Mouse (Mus musculus): Measurements from ENCODE around the gene Tmem163. TPM values are rescaled to one million over a fixed set of nuclear protein-coding genes. Genes with fewer than 3 reads are reported as not detected.
A peak's percentile ranks its signal among the peaks of the same experiment; 100 is the strongest.

The Tmem163 gene
- total RNA-seq, 1 experiment from 2014 or later, result not detected

DNA sequence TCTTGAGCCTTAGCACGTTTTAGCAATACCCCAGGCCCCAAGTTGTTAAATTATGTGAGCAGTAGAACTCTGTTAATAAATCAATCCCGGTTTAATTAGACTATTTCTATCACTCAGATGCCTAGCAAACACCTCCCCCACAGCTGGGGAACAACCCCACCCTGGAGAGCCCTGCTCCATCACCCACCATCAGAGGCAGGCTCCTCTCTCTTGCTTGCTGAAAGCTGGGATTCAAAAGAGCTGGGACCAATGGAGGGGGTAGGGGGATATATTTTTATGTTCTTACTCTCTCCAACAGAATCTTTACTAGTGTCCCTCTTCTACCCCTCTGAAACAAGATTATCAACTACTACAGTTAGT is 122.9 kb downstream of the Tmem163 start:
- DNase-seq, result no peak

GRCm38 (mm10) chr1:127555822-127556485 is 123.4 kb downstream of the Tmem163 start:
- DNase-seq, result no peak

DNA sequence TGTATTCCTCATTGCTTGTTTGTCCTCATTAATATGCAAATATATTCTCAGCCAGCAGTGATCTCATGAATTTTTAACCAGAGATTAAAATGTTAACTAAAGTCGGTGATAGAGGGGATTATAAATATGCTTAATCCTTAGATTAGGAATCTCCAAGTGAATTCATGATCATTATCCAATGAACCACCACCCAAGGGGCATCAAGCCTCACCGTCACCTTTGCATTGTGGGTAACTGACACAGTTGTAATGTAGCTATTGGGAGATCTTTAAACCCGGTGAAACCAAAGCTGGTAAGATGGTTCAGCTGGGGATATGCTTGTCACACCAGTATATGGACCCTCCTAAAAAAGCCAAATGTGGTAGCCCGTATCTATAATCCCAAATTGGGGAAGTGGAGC is 131.3 kb downstream of the Tmem163 start:
- DNase-seq, result no peak

- DNase-seq, result no peak
Measured at GRCm38 (mm10) chr1:127542756-127543155, 136.6 kb downstream of the Tmem163 start.

- DNase-seq, result no peak
Measured at GRCm38 (mm10) chr1:127541931-127542330, 137.4 kb downstream of the Tmem163 start.

DNA sequence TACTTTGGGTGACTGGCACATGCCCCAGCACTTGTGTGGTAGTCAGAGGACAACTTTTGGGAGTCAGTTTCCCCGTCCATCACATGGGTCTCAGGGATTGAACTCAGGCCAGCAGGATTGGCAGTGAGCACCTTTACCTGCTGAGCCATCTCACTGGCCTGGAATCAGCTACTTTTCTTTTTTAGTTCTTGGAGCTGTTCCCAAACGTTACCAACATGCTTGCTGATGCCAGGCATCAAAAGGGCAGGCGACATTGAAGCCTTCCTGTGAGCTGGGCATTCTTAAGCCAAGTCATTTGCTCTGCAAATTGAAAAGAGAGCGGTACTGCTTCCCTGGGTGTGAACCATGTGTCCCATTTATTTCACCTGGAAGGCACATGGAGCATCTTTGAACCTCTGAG is 137.8 kb downstream of the Tmem163 start:
- DNase-seq, result no peak

GRCm38 (mm10) chr1:127537204-127538038 is 141.9 kb downstream of the Tmem163 start:
- no peak for DNase-seq

- DNase-seq, result no peak
Measured at GRCm38 (mm10) chr1:127536448-127536847, 142.9 kb downstream of the Tmem163 start.

DNA sequence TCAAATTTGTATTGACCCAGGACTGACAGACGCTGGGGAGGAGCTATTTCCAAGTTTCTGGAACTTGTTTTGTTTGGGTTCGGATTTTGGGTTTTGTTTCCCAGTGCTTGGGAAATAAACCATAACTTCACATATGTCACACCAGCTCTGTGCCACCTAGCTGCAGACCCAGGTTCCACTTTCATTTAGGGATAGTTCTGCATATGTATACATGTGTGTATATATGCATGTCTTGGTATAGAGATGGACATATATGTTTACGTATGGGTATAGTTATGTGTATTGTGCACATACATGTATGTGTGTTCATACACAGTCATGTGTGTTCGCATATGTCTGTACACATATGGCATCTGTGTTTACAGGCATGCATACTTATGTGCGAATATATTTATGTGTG is 147.6 kb downstream of the Tmem163 start:
- no peak for DNase-seq

- DNase-seq, result no peak
Measured at GRCm38 (mm10) chr1:127530849-127531580, 148.3 kb downstream of the Tmem163 start.

- no peak for DNase-seq
Measured at GRCm38 (mm10) chr1:127523364-127523763, 156.0 kb downstream of the Tmem163 start.

GRCm38 (mm10) chr1:127514888-127515287 is 164.5 kb downstream of the Tmem163 start:
- DNase-seq, result no peak

DNA sequence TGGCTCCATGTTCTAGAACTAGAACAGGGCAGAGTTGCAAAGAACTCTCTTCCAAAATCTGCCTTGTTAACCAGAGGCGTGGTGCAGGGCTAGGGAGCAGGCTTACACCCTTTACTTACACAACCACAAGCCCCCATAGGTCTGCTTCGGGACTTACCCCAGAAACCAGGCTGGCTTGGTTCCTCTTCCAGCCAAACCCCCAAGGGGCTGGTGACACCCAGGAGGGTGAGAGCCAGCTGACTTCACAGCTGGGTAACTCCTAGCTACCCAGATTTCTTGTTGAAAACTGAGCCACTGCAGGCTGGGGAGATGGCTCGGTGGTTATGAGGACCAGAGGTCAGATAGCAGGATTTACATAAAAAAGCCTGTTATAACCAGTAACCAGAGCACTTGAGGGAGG is 164.9 kb downstream of the Tmem163 start:
- DNase-seq, result no peak

DNA sequence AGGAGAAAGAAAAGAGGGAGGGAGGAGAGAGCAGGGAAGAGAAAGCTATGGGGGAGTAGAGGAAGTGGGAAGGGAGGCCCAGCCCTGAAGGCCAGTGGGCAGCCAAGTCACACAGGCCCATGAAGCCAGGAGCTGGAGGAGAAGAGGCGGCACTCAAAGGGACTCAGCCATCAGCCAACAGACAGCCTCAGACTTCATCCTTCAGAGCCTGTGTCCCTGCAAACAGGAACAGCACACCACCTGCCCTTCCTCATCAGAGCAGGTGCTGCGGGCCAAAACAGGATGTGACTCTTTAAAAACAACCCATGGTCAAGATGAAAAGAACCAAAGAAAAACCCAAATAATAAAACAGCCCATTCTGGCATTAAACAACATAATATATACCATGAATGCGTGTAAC is 165.7 kb downstream of the Tmem163 start:
- no peak for DNase-seq

DNA sequence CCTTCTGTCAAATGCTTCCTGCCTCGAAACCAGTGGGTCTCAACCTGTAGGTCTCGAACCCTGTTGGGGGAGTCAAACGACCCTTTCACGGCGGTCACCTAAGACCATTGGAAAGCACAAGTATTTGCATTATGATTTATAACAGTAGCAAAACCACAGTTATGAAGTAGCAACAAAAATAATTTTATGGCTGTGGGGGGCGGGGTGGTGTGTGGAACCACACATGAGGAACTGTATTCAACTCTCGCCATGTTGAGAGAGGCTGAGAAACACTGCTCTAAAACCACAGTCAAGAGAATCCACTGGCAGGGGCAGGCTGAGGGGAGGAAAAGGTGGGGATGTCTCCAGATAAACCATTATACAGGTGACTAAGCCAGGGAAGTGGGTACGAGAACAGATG is 166.2 kb downstream of the Tmem163 start:
- no peak for DNase-seq

GRCm38 (mm10) chr1:127512709-127513108 is 166.6 kb downstream of the Tmem163 start:
- no peak for DNase-seq

DNA sequence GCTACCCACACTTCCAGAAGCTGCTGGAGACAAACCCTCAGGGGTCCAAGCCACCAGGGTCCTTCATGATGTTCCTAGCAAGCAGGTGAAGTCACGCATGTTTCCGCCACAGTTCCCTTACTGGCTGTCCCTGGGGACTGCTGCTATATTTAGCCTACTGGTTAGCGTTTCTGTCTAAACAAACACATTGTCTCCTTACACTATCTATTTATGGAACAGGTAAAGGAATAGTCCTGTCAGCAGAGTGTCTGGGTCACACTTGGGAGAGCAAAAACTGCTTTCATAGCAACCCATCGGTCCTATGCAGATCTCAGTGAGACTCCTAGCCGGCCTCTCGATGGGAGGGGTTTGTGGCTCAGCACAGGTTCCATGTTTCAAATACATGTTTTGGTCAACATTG is 168.0 kb downstream of the Tmem163 start:
- DNase-seq, result no peak

DNA sequence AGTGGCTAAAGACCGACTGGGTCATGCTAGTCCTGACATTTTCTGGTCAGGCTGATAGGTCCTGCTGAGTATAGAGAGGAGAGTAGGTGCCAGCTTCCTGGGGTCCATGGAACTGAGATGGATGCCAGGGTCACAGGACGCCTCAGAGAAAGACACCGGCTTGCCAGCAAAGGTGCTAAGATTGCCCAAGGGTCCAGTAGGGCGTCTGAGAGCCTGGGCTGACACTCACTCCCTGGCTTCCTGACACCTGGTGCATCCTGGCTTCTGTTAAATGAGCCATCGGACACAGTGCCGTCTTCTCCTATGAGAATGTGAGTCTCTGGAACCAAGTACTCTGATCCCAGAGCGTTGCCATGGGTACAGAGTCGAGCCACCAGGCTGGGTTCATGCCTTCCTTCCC is 170.4 kb downstream of the Tmem163 start:
- DNase-seq, result no peak

DNA sequence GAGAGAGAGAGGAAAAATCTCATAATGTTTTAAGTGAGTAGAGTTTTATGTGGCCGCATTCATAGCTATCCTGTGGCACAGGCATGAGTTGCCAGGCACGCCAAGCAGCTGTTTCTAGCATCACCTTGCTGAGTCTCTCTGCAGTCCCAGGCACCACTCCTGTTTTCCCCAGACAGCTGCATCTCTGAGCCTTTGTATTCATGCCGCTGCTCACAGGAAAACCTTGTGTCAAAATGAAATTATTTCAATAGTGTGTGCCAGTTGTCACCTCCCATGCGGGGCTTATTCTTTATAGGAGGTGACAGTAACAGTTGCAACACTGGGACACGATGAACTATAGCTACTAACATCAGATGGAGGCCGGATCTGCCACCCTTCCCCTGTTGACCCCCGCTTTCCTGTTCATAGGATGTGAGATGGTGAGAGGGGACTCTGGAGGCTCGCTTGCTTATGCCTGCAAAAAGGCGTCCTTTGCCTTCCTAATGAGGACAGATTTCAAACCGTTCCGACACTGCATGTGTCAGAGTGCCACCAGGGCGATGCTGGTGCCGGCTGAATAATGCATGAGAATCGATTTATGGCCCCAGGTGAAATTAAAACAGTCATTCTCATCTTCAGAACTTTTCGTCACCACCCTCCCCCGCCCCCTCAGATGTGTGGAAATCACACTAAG is 171.1 kb downstream of the Tmem163 start:
- no peak for DNase-seq

DNA sequence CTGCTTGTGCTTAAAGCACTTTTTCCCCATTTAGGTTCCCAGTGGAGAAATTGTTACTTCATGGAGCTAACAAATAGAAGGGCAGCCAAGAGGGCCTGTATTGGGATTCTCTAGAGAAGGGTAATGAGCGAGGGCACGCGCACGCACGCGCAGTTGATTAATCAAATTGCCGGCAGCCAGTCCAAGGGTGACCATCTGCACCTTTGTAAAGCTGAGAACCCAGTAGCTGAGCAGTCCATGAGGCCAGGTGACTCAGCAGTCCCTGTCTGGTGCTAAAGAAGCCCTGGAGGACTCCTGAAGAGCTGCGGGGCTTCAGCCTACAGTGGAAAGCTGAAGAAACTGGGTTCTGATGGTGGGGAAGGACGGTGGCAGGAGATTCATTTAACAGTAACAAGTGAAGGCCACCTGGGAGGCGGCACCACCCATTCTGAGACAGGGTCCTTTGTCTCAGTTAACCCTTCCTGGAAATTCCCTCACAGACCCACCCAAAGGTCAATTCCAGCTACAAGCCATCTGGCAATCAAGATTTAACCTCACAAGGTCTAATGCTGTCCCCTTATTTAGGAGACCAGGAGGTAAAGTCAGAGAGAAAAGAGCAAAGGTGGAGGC is 172.2 kb downstream of the Tmem163 start:
- DNase-seq, result no peak

DNA sequence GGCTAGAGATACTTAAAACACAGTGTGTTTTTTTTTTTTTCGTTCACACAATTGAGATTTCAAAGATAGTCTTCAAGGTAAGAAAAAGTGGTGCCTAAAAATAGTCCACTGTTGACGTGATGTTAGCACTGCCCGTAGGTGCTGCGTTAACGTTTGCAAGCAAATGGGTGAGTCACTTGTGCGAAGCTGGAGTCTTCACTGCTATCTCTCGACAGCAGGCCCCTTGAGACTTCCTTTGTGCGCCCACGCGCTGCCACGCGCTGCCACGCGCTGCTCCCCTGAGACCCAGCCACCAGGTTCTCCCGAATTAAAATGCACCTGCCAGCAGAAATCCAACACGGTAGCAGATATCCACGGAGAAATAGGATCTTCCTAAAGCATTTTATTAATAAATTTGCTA is 178.6 kb downstream of the Tmem163 start:
- no peak for DNase-seq

GRCm38 (mm10) chr1:127500219-127500618 is 179.1 kb downstream of the Tmem163 start:
- DNase-seq, result peak; percentile 85
